Mouse (Mus musculus) hindbrain, embryonic 11.5 days (tissue): ENCODE measurements at regions not wholly inside any gene's neighbourhood (a gene's known extent, or its start where the extent isn't known, plus 50 kb on each side); places are given as distances from the start of the nearest gene placed in this dataset.

Experiments used
- ATAC-seq: fragments of 200-750 bp; cut with Nextera tagmentation; 2 replicates; pipeline ENCODE4 v1.8.0; 2017; ENCODE audit warnings: mild to moderate bottlenecking, moderate TSS enrichment, moderate library complexity; ENCODE audit not compliant: low FRiP score
- DNase-seq: peaks from one replicate; pipeline ENCODE4 v3.0.0-alpha.2; 2015; ENCODE audit warnings: low spot score
- H3K27ac ChIP-seq: fragments of 300-500 bp; sonication (generic); 2 replicates; pipeline ENCODE4 v1.5.1; 2014; ENCODE audit warnings: mild to moderate bottlenecking, low read depth, low read length
- H3K27me3 ChIP-seq: fragments of 300-500 bp; sonication (generic); 2 replicates; pipeline ENCODE4 v1.6.1; 2014; ENCODE audit warnings: mild to moderate bottlenecking, low read length, moderate library complexity, mixed read lengths; ENCODE audit not compliant: control insufficient read depth, insufficient read depth
- H3K36me3 ChIP-seq: fragments of 300-500 bp; sonication (generic); 2 replicates; pipeline ENCODE4 v1.6.1; 2014; ENCODE audit warnings: mild to moderate bottlenecking, low read length, moderate library complexity, mixed read lengths; ENCODE audit not compliant: control insufficient read depth, insufficient read depth
- H3K4me1 ChIP-seq: fragments of 300-500 bp; sonication (generic); replicated peaks from 2 replicates; pipeline ENCODE4 v1.6.1; 2014; ENCODE audit warnings: low read length, mixed read lengths; ENCODE audit not compliant: control insufficient read depth, insufficient read depth
- H3K4me2 ChIP-seq: fragments of 300-500 bp; sonication (generic); replicated peaks from 2 replicates; pipeline ENCODE4 v1.6.1; 2014; ENCODE audit warnings: mild to moderate bottlenecking, low read depth, low read length
- H3K4me3 ChIP-seq: fragments of 300-500 bp; sonication (generic); 2 replicates; pipeline ENCODE4 v1.5.1; 2014; ENCODE audit warnings: low read depth, low read length
- H3K9ac ChIP-seq: fragments of 300-500 bp; sonication (generic); 2 replicates; pipeline ENCODE4 v1.6.1; 2014; ENCODE audit warnings: low read depth, low read length
- H3K9me3 ChIP-seq: fragments of 300-500 bp; sonication (generic); 2 replicates; pipeline ENCODE4 v1.6.1; 2016; ENCODE audit warnings: low read length; ENCODE audit not compliant: control insufficient read depth
- WGBS: fragments of 180-500 bp; shearing (Covaris S2); extraction: QIAGEN DNeasy Blood & Tissue Kit; methylation state at CpG from one replicate; pipeline ENCODE4 v1.1.7; 2014; 5-methylcytosine and 5-hydroxymethylcytosine counted together

- no peaks in the 10 kb centered on the region for H3K36me3 ChIP-seq
- no peak overlapping the region for H3K4me2 ChIP-seq
- peak; percentile 81 for ATAC-seq
- no peaks in the 10 kb centered on the region for H3K9me3 ChIP-seq
- no peak overlapping the region for H3K9ac ChIP-seq
- no peak overlapping the region for H3K27ac ChIP-seq
- no peak overlapping the region for H3K4me3 ChIP-seq
- DNase-seq: no peak
- no peaks in the 10 kb centered on the region for H3K4me1 ChIP-seq
- WGBS: 64% methylated on average over 2 of the region's 2 CpGs
- H3K27me3 ChIP-seq: no peaks in the 10 kb centered on the region
Observed at GRCm38 (mm10) chr3:22815842-22816241, 739.4 kb downstream of the Tbl1xr1 start.

DNA sequence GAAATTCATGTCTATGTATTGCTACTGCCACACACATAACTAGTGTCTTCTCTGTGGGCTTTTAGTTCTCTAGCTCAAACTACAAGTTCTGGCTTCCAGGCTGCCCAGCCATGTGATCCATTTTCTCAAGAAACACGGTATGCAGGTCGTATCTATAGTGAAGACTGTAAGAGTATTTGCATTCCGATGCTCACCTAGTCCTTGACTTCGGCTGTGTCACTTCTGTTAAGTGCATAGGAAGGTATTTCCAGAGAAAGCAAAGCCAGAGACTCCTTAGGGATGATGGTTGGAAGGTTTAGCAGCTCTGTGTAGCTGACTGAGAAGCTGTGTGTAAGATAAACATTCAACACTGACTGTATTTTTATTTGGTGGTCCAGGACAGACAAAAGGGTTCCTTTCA, 750.0 kb downstream of the Tbl1xr1 start:
- Histone ChIP-seq H3K9ac (no peak overlapping the region), H3K9me3 (no peaks in the 10 kb centered on the region), H3K36me3 (no peaks in the 10 kb centered on the region), H3K27me3 (no peaks in the 10 kb centered on the region), H3K4me1 (no peaks in the 10 kb centered on the region), H3K4me2 (no peak overlapping the region), H3K27ac (no peak overlapping the region), H3K4me3 (no peak overlapping the region)
- 85% methylated on average over 4 of the region's 4 CpGs for WGBS
- DNase-seq: no peak
- no peak for ATAC-seq

- no peak for ATAC-seq
- Histone ChIP-seq H3K9ac (no peak overlapping the region), H3K27me3 (no peaks in the 10 kb centered on the region), H3K36me3 (no peaks in the 10 kb centered on the region), H3K4me3 (no peak overlapping the region), H3K9me3 (no peaks in the 10 kb centered on the region), H3K27ac (no peak overlapping the region), H3K4me2 (no peak overlapping the region), H3K4me1 (no peaks in the 10 kb centered on the region)
- DNase-seq: no peak
- WGBS: 85% methylated on average over 4 of the region's 4 CpGs
Observed at GRCm38 (mm10) chr3:22838986-22839385, 762.5 kb downstream of the Tbl1xr1 start.

DNA sequence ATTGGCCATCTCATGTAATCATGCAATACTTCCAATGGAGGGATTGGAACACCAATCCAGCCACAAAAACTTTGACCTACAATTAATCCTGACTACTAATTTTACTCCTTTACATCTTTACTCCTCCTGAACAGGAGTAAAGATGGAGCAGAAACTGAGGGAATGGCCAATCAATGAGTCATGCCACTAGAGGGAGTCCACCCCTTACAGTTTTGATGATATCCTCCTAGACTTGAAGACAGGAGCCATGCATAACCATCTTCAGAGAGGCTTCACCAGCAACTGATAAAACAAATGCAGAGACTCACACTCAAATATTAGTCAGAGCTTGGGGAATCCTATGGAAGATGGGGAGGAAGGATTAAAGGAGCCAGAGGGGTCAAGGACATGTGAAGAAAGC, 774.0 kb downstream of the Tbl1xr1 start:
- ATAC-seq: no peak
- no peak overlapping the region for H3K4me2 ChIP-seq
- H3K36me3 ChIP-seq: no peaks in the 10 kb centered on the region
- H3K4me1 ChIP-seq: no peaks in the 10 kb centered on the region
- no peak overlapping the region for H3K9ac ChIP-seq
- no peak overlapping the region for H3K4me3 ChIP-seq
- no peak overlapping the region for H3K27ac ChIP-seq
- H3K9me3 ChIP-seq: no peaks in the 10 kb centered on the region
- no peaks in the 10 kb centered on the region for H3K27me3 ChIP-seq
- no peak for DNase-seq

GRCm38 (mm10) chr3:22863595-22863994, 787.1 kb downstream of the Tbl1xr1 start:
- DNase-seq: no peak
- H3K4me3 ChIP-seq: no peak overlapping the region
- no peak overlapping the region for H3K9ac ChIP-seq
- ATAC-seq: no peak
- no peaks in the 10 kb centered on the region for H3K9me3 ChIP-seq
- H3K36me3 ChIP-seq: no peaks in the 10 kb centered on the region
- WGBS: 91% methylated on average over 2 of the region's 2 CpGs
- no peaks in the 10 kb centered on the region for H3K4me1 ChIP-seq
- no peaks in the 10 kb centered on the region for H3K27me3 ChIP-seq
- no peak overlapping the region for H3K4me2 ChIP-seq
- H3K27ac ChIP-seq: no peak overlapping the region

DNA sequence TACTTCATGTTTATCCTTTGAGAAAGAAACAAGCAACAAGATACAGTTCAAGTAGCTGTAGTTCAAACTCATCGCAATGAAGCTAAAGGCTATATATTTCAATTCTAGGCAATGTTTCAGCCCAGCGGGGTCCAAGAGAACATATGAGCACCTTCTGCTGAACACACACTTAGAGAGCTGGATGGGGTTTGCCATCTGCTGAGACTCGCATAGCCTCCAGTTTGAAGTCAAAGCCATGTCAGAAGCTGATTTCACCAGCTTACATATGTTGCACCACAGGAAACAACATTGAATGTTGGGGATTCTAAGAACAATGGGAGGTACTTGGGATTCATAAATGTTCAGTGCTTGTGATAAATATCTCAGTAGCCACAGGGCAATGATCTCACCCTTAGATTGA, 801.4 kb downstream of the Tbl1xr1 start:
- Histone ChIP-seq H3K4me3 (no peak overlapping the region), H3K4me2 (no peak overlapping the region), H3K4me1 (no peaks in the 10 kb centered on the region), H3K9ac (no peak overlapping the region), H3K27me3 (no peaks in the 10 kb centered on the region), H3K36me3 (no peaks in the 10 kb centered on the region), H3K9me3 (no peaks in the 10 kb centered on the region), H3K27ac (no peak overlapping the region)
- no peak for ATAC-seq
- DNase-seq: no peak
- 90% methylated on average over 3 of the region's 3 CpGs for WGBS

- Histone ChIP-seq H3K27ac (no peak overlapping the region), H3K36me3 (no peaks in the 10 kb centered on the region), H3K4me1 (no peaks in the 10 kb centered on the region), H3K4me2 (no peak overlapping the region), H3K9ac (no peak overlapping the region), H3K9me3 (no peaks in the 10 kb centered on the region), H3K27me3 (no peaks in the 10 kb centered on the region), H3K4me3 (no peak overlapping the region)
- ATAC-seq (no peak), DNase-seq (no peak)
- 80% methylated on average over 1 of the region's 1 CpGs for WGBS
Observed at GRCm38 (mm10) chr3:22892735-22893134, 816.3 kb downstream of the Tbl1xr1 start.

DNA sequence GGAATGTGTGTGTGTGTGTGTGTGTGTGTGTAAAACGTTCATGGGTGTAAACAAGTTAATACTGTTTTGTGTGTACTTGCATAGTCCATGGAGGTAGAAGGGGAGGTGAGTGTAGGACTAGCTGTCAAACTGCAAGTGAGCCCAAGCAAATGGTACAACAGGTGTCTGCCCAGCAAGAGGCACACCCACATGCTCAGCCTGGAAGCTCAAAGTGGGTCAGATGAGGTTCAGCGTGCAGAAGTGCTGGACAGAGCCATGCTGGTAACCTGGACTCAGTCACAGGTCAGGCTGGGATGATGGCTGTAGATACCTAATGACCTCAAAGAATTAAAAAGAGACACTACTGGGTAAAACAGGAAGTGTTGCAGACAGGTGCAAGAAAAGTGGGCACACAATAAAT, 821.2 kb downstream of the Tbl1xr1 start:
- H3K4me1 ChIP-seq: no peaks in the 10 kb centered on the region
- H3K4me3 ChIP-seq: no peak overlapping the region
- DNase-seq (no peak), ATAC-seq (no peak)
- no peaks in the 10 kb centered on the region for H3K36me3 ChIP-seq
- no peak overlapping the region for H3K27ac ChIP-seq
- no peaks in the 10 kb centered on the region for H3K9me3 ChIP-seq
- H3K27me3 ChIP-seq: no peaks in the 10 kb centered on the region
- no peak overlapping the region for H3K4me2 ChIP-seq
- H3K9ac ChIP-seq: no peak overlapping the region
- WGBS: 75% methylated on average over 2 of the region's 2 CpGs

DNA sequence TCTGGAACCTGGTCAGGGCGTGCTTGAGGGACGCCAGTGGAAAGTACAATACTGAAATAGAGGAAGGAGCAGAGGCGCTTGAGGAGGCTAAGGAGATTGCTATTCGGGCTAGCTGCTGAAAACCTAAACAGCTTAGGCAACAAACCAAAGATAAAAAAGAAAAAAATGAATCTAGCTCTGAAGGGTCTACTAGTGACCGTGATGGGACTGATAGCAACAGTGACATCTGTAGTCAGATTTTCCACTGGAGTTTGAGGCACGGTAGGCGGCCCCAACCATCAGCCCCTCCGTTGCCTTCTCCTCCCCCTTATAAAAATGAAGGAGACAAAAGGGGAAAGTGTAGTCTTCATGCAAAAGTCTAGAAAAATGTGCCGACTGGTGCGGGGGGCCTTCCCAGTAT, 824.5 kb downstream of the Tbl1xr1 start:
- no peak overlapping the region for H3K27ac ChIP-seq
- no peaks in the 10 kb centered on the region for H3K36me3 ChIP-seq
- H3K4me1 ChIP-seq: no peaks in the 10 kb centered on the region
- no peaks in the 10 kb centered on the region for H3K9me3 ChIP-seq
- DNase-seq: no peak
- ATAC-seq: no peak
- 91% methylated on average over 10 of the region's 10 CpGs for WGBS
- no peak overlapping the region for H3K4me2 ChIP-seq
- no peaks in the 10 kb centered on the region for H3K27me3 ChIP-seq
- no peak overlapping the region for H3K4me3 ChIP-seq
- H3K9ac ChIP-seq: no peak overlapping the region
